Mouse (Mus musculus) hindbrain, postnatal 0 days (tissue): Measurements from ENCODE around the gene Gemin2. TPM values are rescaled to one million over a fixed set of nuclear protein-coding genes. Genes with fewer than 3 reads are reported as not detected.

Experiments used
- ATAC-seq: fragments of 200-750 bp; cut with Nextera tagmentation; 2 replicates; pipeline ENCODE4 v1.8.0; 2017; ENCODE audit warnings: mild to moderate bottlenecking, moderate TSS enrichment, moderate library complexity
- DNase-seq: peaks from one replicate; pipeline ENCODE4 v3.0.0-alpha.2; 2015; ENCODE audit warnings: low spot score
- H3K27ac ChIP-seq: fragments of 300-500 bp; sonication (generic); 2 replicates; pipeline ENCODE4 v1.5.1; 2014; ENCODE audit warnings: mild to moderate bottlenecking
- H3K27me3 ChIP-seq: fragments of 300-500 bp; sonication (generic); 2 replicates; pipeline ENCODE4 v1.6.1; 2014; ENCODE audit warnings: low read length, mixed read lengths; ENCODE audit not compliant: insufficient read depth
- H3K36me3 ChIP-seq: fragments of 300-500 bp; sonication (generic); 2 replicates; pipeline ENCODE4 v1.6.1; 2014; ENCODE audit warnings: low read length, mixed read lengths; ENCODE audit not compliant: insufficient read depth
- H3K4me1 ChIP-seq: fragments of 300-500 bp; sonication (generic); 2 replicates; pipeline ENCODE4 v1.6.1; 2014; ENCODE audit warnings: antibody characterized with exemption, low read length, mixed read lengths; ENCODE audit not compliant: insufficient read depth
- H3K4me2 ChIP-seq: fragments of 300-500 bp; sonication (generic); 2 replicates; pipeline ENCODE4 v1.6.1; 2014; ENCODE audit warnings: low read depth, mild to moderate bottlenecking, low read length, moderate library complexity, mixed read lengths
- H3K4me3 ChIP-seq: fragments of 300-500 bp; sonication (generic); 2 replicates; pipeline ENCODE4 v1.5.1; 2014; ENCODE audit warnings: low read length
- H3K9ac ChIP-seq: fragments of 300-500 bp; sonication (generic); replicated peaks from 2 replicates; pipeline ENCODE4 v1.6.1; 2014; ENCODE audit warnings: mild to moderate bottlenecking, low read length, moderate library complexity, mixed read lengths
- H3K9me3 ChIP-seq: fragments of 300-500 bp; sonication (generic); 2 replicates; pipeline ENCODE4 v1.6.1; 2016; ENCODE audit warnings: low read length, mixed read lengths
- CTCF ChIP-seq: IDR thresholded peaks from 2 replicates; pipeline ENCODE4 v1.5.1; 2016; ENCODE audit warnings: antibody characterized with exemption, control low read depth, low read depth
- WGBS: fragments of 180-500 bp; shearing (Covaris S2); extraction: QIAGEN DNeasy Blood & Tissue Kit; methylation state at CpG from one replicate; pipeline ENCODE4 v1.1.7; 2014; 5-methylcytosine and 5-hydroxymethylcytosine counted together
- polyA plus RNA-seq: library from polyadenylated mRNA; unstranded; fragments of >200 nt; fragmentation: Nextera tagmentation; extraction: Ambion mirVana; gene quantifications from 2 replicates; pipeline ENCODE4 v1.2.1, GENCODE M21; 2015
- total RNA-seq: library from RNA; depleted of rRNA; stranded (reverse); fragments of >200 nt; gene quantifications from 2 replicates; pipeline ENCODE4 v1.2.3, GENCODE M21; 2014

Gene Gemin2
- total and polyA plus RNA-seq, 2 experiments from 2014 or later: 3.9 to 12.0 TPM

DNA sequence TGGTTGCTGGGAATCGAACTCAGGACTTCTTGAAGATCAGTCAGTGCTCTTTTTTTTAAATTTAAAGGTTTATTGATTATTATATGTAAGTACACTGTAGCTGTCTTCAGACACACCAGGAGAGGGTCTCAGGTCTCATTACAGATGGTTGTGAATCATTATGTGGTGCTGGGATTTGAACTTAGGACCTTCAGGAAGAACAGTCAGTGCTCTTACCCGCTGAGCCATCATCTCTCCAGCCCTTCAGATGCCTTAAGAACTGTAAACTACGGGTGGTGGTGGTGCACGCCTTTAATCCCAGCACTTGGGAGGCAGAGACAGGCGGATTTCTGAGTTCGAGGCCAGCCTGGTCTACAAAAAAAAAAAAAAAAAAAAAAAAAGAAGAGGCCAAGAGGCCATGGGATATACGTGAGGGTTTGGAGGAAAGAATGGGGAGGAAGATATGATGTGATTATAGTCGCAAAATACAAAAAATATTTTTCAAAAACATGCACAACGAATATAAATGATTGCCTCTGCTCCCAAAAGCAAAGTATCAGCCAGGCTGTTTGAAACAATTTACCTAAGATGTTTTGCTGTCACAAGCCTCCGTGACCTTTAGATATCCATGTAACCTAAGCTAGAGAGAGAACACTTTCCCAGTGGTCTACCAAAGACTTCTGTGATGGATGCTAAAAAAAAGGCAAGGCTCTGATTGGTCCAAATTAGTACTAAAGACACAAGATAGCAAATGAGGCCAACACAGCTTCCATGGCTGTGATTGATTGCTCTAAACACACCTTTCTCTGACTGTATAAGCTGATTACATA lies 26.2 kb downstream of the Gemin2 start:
- H3K27ac ChIP-seq: peak overlapping the region; percentile 80
- no peak overlapping the region for H3K4me3 ChIP-seq
- TF ChIP-seq CTCF: no peak
- H3K9ac ChIP-seq: no peak overlapping the region
- no peaks in the 10 kb centered on the region for H3K27me3 ChIP-seq
- 71% methylated on average over 10 of the region's 10 CpGs for WGBS
- no peaks in the 10 kb centered on the region for H3K4me1 ChIP-seq
- no peak for ATAC-seq
- peaks cover 20% of the 10 kb centered on the region; the same call in 1 of the 2 replicates for H3K36me3 ChIP-seq
- no peaks in the 10 kb centered on the region for H3K9me3 ChIP-seq
- DNase-seq: no peak
- H3K4me2 ChIP-seq: peak overlapping the region; percentile 25; the same call in 1 of the 2 replicates

DNA sequence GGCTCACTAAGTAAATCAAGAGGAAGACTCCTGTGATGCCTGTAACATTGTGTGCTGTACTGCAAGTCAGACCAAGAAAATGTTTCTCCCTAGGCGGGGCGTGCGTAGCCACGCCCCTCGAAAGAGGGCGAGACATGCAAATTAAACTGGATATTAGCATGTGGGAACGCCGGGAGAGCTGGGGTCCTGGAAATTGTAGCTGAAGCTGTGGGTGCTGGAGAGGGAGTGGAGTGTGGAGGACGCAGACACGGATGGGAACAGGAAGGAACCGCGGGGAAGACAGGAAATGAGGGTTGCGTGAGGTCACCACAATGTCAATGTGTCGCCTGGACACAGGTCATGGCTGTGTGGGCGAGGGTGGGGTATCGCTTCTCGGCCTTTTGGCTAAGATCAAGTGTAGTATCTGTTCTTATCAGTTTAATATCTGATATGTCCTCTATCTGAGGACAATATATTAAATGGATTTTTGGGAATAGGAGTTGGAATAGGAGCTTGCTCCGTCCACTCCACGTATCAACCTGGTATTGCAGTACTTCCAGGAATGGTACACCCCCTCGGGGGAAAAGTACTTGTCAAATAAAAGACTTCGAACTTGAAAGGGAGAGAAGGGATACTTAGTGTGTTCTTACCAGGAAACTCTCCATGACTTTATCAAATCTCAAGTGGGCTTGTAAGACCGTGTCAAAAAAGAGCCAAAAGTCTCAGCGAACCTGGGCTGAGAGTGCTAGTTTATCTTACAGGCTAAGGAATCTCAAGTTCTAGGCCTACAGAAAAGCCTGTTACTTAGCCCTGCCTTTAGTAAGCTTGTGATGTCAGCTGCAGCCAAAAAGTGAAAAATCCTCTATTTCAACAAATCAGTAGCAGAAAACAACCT lies 27.0 kb downstream of the Gemin2 start:
- H3K27ac ChIP-seq: peak overlapping the region; percentile 80
- H3K4me3 ChIP-seq: no peak overlapping the region
- H3K27me3 ChIP-seq: no peaks in the 10 kb centered on the region
- TF ChIP-seq CTCF: no peak
- DNase-seq (peak; percentile 68), ATAC-seq (peak; percentile 90)
- H3K36me3 ChIP-seq: peaks cover 27% of the 10 kb centered on the region; the same call in 1 of the 2 replicates
- H3K4me2 ChIP-seq: peak overlapping the region; percentile 25; the same call in 1 of the 2 replicates
- no peak overlapping the region for H3K9ac ChIP-seq
- 8% methylated on average over 23 of the region's 23 CpGs for WGBS
- H3K4me1 ChIP-seq: no peaks in the 10 kb centered on the region
- no peaks in the 10 kb centered on the region for H3K9me3 ChIP-seq

DNA sequence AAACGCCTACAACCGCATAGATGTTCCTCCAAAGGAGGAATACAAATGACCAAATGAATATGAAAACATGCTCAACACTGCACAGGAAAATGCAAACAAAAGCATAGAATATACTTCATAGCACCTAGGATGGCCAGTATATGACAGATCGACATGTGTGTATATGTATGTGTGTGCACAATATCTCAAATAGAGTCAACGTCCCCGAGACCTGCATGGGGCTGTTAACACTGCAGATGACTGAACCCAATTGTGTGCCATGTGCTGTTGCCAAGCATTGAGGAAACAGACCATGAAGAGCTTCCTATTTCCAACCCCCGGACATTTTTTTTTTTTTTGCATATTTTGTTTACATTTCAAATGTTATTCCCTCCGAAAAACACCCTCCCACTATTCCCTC lies 27.7 kb downstream of the Gemin2 start:
- Histone ChIP-seq H3K4me2 (no peak overlapping the region), H3K9ac (no peak overlapping the region), H3K36me3 (peaks cover 31% of the 10 kb centered on the region; the same call in 1 of the 2 replicates), H3K27me3 (no peaks in the 10 kb centered on the region), H3K4me3 (no peak overlapping the region), H3K9me3 (no peaks in the 10 kb centered on the region), H3K4me1 (no peaks in the 10 kb centered on the region), H3K27ac (no peak overlapping the region)
- no peak for TF ChIP-seq CTCF
- DNase-seq (no peak), ATAC-seq (peak; percentile 32; the same call in 1 of the 2 replicates)
- WGBS: 37% methylated on average over 7 of the region's 7 CpGs

DNA sequence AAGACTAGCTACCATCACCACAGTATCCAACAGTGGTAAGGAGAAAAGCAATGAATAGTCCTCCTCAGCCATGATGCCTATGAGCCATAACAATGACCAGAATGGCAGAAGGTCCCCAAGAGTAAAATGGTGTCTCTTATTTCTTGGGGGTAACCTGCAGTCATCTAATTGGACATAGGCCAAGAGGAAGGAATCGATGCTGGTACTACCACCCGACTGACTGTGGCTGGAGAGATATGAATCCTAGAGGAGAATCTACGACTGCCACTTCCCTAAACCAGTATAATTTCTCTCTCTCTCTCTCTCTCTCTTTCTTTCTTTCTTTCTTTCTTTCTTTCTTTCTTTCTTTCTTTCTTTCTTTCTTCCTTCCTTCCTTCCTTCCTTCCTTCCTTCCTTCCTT lies 39.3 kb downstream of the Gemin2 start:
- Histone ChIP-seq H3K4me3 (no peak overlapping the region), H3K36me3 (no peaks in the 10 kb centered on the region; the same call in 1 of the 2 replicates), H3K9ac (no peak overlapping the region), H3K4me1 (no peaks in the 10 kb centered on the region), H3K27ac (no peak overlapping the region), H3K9me3 (no peaks in the 10 kb centered on the region), H3K27me3 (no peaks in the 10 kb centered on the region), H3K4me2 (no peak overlapping the region)
- 99% methylated on average over 3 of the region's 3 CpGs for WGBS
- TF ChIP-seq CTCF: no peak
- DNase-seq: no peak
- ATAC-seq: no peak

DNA sequence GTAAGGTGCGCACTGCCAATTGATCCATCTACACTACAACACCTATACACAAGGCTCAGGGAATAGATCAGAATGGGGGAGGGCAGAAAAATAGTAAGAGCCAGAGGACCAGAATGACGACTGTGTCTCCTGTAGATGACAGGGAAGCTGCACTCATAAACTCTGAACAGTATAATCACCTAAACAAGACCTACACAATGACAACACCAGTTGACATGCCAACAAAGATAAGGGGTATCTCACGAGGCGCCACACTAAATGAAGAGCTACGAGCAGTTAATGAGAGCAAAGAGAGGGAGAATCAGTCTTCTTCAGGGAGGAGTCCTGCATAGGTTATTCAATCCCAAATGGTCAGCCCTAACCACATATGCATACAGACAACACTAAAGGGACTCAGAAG lies 40.0 kb downstream of the Gemin2 start:
- H3K27ac ChIP-seq: no peak overlapping the region
- no peak overlapping the region for H3K9ac ChIP-seq
- no peaks in the 10 kb centered on the region for H3K4me1 ChIP-seq
- no peak overlapping the region for H3K4me2 ChIP-seq
- no peaks in the 10 kb centered on the region; the same call in 1 of the 2 replicates for H3K36me3 ChIP-seq
- 94% methylated on average over 5 of the region's 5 CpGs for WGBS
- H3K27me3 ChIP-seq: no peaks in the 10 kb centered on the region
- ATAC-seq (no peak), DNase-seq (no peak)
- TF ChIP-seq CTCF: no peak
- H3K9me3 ChIP-seq: no peaks in the 10 kb centered on the region
- H3K4me3 ChIP-seq: no peak overlapping the region

DNA sequence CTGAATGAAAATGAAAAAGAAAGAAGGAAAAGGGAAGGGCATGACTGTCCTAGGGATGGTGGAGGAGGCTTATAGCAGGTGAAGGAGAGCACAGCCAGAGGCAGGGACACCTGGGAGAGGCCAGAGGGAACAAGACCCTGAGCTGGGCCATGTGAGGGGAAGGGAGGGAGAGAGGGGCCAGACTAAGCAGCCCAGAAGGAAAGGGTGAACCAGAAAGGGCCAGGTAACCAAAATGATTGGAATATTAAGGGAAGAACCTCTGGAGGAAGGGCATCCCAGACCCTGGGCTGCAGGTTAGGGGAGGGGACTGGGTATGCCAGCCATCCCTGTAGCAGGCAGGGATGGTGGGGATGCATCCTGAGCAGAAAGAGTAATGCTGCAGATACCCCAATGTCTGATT lies 40.8 kb downstream of the Gemin2 start:
- no peak for DNase-seq
- Histone ChIP-seq H3K9me3 (no peaks in the 10 kb centered on the region), H3K4me2 (no peak overlapping the region), H3K27me3 (no peaks in the 10 kb centered on the region), H3K9ac (no peak overlapping the region), H3K4me3 (no peak overlapping the region), H3K27ac (no peak overlapping the region), H3K4me1 (no peaks in the 10 kb centered on the region), H3K36me3 (no peaks in the 10 kb centered on the region; the same call in 1 of the 2 replicates)
- ATAC-seq: no peak
- no peak for TF ChIP-seq CTCF
